Mouse (Mus musculus) gastrocnemius, adult 2 months (tissue): ENCODE data around the gene Rbpms2. TPM values are rescaled to one million over a fixed set of nuclear protein-coding genes. Genes with fewer than 3 reads are reported as not detected.

Experiments
- DNase-seq: peaks from one replicate; pipeline ENCODE4 v3.0.0; 2022
- H3K27ac ChIP-seq: fragments of 200-600 bp; 2 replicates; pipeline ENCODE4 v1.8.1; 2022; ENCODE audit warnings: mild to moderate bottlenecking
- H3K4me3 ChIP-seq: fragments of 200-600 bp; 2 replicates; pipeline ENCODE4 v1.8.1; 2022; ENCODE audit warnings: mild to moderate bottlenecking, moderate library complexity
- CTCF ChIP-seq: fragments of 200-600 bp; IDR thresholded peaks from 2 replicates; pipeline ENCODE4 v1.8.1; 2022; ENCODE audit warnings: antibody characterized with exemption, mild to moderate bottlenecking, moderate library complexity
- intact Hi-C: fragments of 180-260 bp; cut with DNase I; formaldehyde crosslinking; loops from one replicate; pipeline ENCODE4 v1.15.1; 2025
- total RNA-seq, 2 experiments: library from RNA; stranded (reverse); gene quantifications; 2 replicates each; pipeline ENCODE4 v1.2.3; 2021

Gene Rbpms2
- total RNA-seq, 2 experiments from 2014 or later: 0.99 to 1.8 TPM

- no peak for TF ChIP-seq CTCF
- H3K4me3 ChIP-seq: no peak overlapping the region
- H3K27ac ChIP-seq: peak overlapping the region; percentile 31; the same call in 1 of the 2 replicates
- intact Hi-C loops: no loop called here
- DNase-seq: no peak
These were observed 63.6 kb downstream of the Rbpms2 start for GRCm38 (mm10) chr9:65692959-65693603.

DNA sequence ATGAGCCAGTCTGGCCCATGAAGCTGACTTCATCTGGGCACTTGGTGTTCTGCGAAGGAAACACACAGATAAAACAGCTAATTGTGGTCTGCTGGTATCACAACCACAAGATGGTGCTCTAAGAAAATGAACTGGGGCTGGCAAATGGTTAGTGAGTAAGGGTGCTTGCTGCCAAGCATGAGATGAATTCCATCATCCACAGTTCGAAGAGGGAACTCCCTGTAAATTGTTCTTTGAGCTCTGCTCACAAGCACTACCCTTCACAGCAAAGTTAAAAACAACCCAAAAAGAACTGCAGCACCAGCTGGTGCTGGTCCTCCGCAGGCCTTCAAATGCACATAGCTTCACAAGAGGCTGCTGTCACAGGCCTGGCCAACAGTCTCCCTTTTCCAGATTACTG is 66.2 kb downstream of the Rbpms2 start:
- peak; percentile 40 for DNase-seq

GRCm38 (mm10) chr9:65696337-65696736 is 66.9 kb downstream of the Rbpms2 start:
- DNase-seq: peak; percentile 32
- Histone ChIP-seq H3K4me3 (no peak overlapping the region), H3K27ac (peak overlapping the region; percentile 20; the same call in 1 of the 2 replicates)
- TF ChIP-seq CTCF: no peak
- intact Hi-C loops: loop anchor here (5.0 kb wide), 1 partner anchor 151 kb away; no protein-coding TSS in a partner anchor

More for the DNA sequence above, 66.2 kb downstream of the Rbpms2 start:
- intact Hi-C loops: loop anchor here (2.0 to 5.0 kb wide), 2 partner anchors 133 to 152 kb away; no protein-coding TSS in a partner anchor
- peak; percentile 72 for TF ChIP-seq CTCF
- Histone ChIP-seq H3K4me3 (no peak overlapping the region), H3K27ac (peak overlapping the region; percentile 20; the same call in 1 of the 2 replicates)

DNA sequence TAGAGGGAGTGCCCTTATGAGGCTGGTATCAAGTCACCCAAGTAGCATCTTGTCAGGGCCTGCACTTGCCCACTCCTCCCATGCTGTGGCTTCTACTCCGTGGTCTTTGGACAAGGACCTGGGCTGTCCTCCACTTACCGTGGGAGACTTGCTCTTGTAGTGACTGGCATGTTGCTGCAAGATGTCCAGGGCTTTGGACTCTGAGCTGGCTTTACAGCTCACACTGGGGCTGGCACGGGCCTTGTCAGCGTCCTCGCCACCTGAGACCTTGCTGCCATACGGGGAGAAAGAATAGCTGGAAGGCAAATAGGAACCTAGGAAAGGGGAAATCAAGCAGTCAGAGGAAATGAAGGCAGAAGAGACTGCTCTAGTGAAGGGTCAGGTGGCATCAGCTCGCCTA is 67.9 kb downstream of the Rbpms2 start:
- intact Hi-C loops: loop anchor here (5.0 kb wide), 1 partner anchor 150 kb away; no protein-coding TSS in a partner anchor
- no peak overlapping the region for H3K4me3 ChIP-seq
- peak overlapping the region; percentile 32; the same call in 1 of the 2 replicates for H3K27ac ChIP-seq
- no peak for DNase-seq
- TF ChIP-seq CTCF: no peak

GRCm38 (mm10) chr9:65697992-65698391 is 68.5 kb downstream of the Rbpms2 start:
- TF ChIP-seq CTCF: no peak
- Histone ChIP-seq H3K4me3 (no peak overlapping the region), H3K27ac (peak overlapping the region; percentile 32; the same call in 1 of the 2 replicates)
- intact Hi-C loops: loop anchor here (5.0 kb wide), 1 partner anchor 149 kb away; no protein-coding TSS in a partner anchor
- no peak for DNase-seq

DNA sequence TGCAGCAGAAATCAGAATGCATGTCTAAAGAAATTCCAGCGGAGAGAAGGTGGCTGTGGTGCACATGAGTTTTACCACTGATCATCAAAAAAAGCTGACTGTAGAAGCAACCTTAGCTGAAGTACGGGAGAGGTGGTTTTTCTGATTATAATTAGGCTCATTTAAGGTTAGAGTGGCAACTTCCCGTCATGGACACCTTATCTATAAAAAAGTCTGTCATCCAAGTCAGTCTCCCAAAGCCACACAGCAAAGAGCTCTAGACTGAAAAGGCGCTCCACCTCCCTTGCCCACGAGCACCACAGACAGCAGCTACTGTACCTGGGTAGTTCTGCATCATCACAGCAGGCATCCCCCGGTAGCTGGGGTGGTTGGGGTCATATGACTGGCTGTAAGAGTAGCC is 71.1 kb downstream of the Rbpms2 start:
- no peak for DNase-seq
- Histone ChIP-seq H3K27ac (no peak overlapping the region), H3K4me3 (no peak overlapping the region)
- intact Hi-C loops: no loop called here
- no peak for TF ChIP-seq CTCF

DNA sequence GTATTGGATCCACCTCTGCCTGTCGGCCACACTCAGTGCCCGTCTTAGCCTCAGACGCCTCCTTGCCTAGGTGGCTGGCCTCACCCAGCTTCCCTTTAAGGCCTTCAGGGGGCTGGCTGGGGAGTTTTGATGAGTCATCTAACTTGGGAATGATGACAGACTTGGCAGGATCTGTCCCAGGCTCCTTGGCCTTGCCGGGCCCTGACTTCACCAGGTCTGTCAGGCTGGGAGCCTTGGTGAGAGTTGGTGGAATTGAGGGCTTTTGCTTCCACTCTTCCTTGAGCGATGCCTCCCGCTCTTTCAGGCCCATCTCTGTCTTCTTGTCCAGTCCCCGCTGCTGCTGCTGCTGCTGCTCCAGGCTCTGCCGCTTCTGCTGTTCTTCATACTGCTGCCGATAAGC is 72.8 kb downstream of the Rbpms2 start:
- intact Hi-C loops: no loop called here
- Histone ChIP-seq H3K4me3 (no peak overlapping the region), H3K27ac (peak overlapping the region; percentile 28; the same call in 1 of the 2 replicates)
- peak; percentile 48 for DNase-seq
- TF ChIP-seq CTCF: no peak

- DNase-seq: no peak
- intact Hi-C loops: no loop called here
- no peak overlapping the region for H3K4me3 ChIP-seq
- TF ChIP-seq CTCF: no peak
- H3K27ac ChIP-seq: no peak overlapping the region
These were observed 73.8 kb downstream of the Rbpms2 start for GRCm38 (mm10) chr9:65703241-65703640.

GRCm38 (mm10) chr9:65703926-65704595 is 74.6 kb downstream of the Rbpms2 start:
- no peak for TF ChIP-seq CTCF
- no peak overlapping the region for H3K4me3 ChIP-seq
- no peak for DNase-seq
- intact Hi-C loops: no loop called here
- no peak overlapping the region for H3K27ac ChIP-seq

Other genes starting within 250 kb of the Rbpms2 start
- 10 to 100 TPM in 1 of 2 experiments, 1 to 10 TPM in 1; 7.8 to 19.5 TPM for gene Kbtbd13, start 238.0 kb upstream of the Rbpms2 start, total RNA-seq
- gene Rasl12, start 231.1 kb upstream of the Rbpms2 start, total RNA-seq: 1 to 10 TPM; 3.1 to 3.3 TPM
- gene Slc51b, start 206.7 kb upstream of the Rbpms2 start, total RNA-seq: not detected
- gene Mtfmt, start 193.9 kb upstream of the Rbpms2 start, total RNA-seq: 1 to 10 TPM; 4.3 to 5.7 TPM
- 1 to 10 TPM; 6.1 to 6.6 TPM for gene Spg21, start 168.7 kb upstream of the Rbpms2 start, total RNA-seq
- not detected for gene Ankdd1a, start 109.5 kb upstream of the Rbpms2 start, total RNA-seq
- gene Plekho2, start 49.6 kb upstream of the Rbpms2 start, total RNA-seq: 1 to 10 TPM; 4.4 to 4.5 TPM
- not detected for gene Pif1, start 42.5 kb upstream of the Rbpms2 start, total RNA-seq
- 100 to 1,000 TPM; 195 to 201 TPM for gene Oaz2, start 38.4 kb downstream of the Rbpms2 start, total RNA-seq
- 10 to 100 TPM; 18.4 to 21.1 TPM for gene Zfp609, start 197.9 kb downstream of the Rbpms2 start, total RNA-seq